Mouse (Mus musculus): ENCODE results near the gene Trappc1.
"Not testable (repeated sequence)": the region's sequence is repeated elsewhere in the genome, so short reads cannot be mapped to it uniquely, and the experiment has no call there.

Gene Trappc1

DNA sequence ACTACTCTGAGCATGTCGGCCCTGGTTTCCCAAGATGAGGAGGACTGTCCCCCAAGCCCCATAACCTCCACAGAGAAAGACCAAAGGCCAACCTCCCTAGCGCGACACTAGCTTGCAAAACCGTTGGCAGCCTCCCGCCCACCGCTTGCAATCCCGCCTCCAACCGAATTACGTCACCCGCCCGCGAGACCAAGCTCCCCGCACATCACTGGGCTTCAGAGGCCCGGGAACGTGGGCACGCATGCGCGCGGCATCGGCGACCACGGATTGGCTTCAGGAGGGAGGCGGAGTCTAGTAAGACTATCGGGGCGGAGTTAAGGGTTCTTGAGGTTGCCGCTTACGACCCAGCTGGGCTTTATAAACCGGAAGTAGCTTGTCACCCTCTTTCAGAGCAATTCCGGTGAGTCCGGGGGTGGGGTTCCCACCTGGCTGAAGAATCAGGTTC, at the start of gene Trappc1, which contains the start of gene Cntrob:
Trappc1 (plus strand) TSS at position 314 of the 445 bp plus-strand sequence.
Cntrob (minus strand) TSS at position 109 of the 445 bp plus-strand sequence.
- peak; percentile 99 to 100 for DNase-seq

GRCm38 (mm10) chr11:69275650-69276049, 48.1 kb upstream of the Trappc1 start:
- DNase-seq = no peak

GRCm38 (mm10) chr11:69276081-69276480, 47.7 kb upstream of the Trappc1 start:
- DNase-seq = no peak

- DNase-seq = no peak
Measured at GRCm38 (mm10) chr11:69277267-69277666, 46.5 kb upstream of the Trappc1 start.

DNA sequence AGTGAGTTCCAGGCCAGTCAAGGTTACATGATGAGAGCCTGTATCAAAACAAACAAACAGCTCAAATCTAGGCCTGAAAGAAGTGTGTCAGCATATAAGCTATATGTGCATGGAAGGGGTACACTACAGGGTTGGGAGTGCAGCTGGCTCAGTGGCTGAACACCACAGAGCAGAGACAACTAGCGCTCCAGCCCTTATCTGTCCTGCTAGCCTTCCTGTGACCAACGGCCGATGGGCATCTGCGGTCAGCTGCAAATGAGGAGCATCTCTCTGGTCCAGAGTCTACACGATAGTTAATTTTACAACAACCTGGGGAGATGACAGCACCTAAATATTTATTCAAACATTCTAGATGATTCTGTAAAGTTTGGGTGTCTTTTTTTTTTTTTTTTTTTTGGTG, 32.7 kb upstream of the Trappc1 start:
- no peak for DNase-seq

DNA sequence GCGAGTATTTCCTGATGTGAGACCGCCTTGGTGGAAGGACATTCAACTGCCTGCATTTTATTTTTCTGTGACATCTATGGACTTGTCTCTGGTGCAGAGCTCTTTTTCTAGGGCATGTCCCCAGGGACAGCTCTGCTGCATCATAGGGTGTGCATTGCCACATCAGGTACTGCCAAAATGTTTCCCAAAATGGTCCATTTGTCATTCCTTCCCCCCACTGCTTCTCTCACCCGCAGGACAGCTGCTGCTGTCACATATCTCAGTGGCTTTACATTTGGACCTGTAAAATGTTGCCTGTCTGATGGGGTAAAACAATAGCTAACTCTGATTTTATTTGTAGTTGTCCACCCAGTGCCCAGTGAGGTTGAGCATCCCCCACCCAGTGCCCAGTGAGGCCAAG, 28.5 kb upstream of the Trappc1 start:
- DNase-seq = no peak

DNA sequence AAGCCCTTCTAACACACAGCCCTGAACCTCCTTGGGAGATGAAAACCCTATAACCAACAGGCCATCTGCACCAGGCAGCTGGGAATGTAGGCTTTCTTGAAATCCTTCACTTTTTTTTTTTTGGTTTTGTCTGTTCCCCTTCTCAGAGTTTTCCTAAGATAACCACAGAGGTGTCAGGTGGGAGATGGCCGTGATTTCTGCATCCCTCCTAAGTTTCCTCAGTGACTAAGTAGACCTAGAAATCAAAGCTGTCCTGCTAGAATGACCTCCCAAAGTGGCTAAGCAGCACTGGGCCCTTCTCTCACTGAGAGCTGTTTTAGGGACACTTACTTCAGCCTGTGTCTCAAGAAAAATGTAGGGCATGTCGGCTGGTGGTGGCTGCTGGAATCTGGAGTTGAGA, 26.0 kb upstream of the Trappc1 start:
- no peak for DNase-seq

- no peak for DNase-seq
Measured at GRCm38 (mm10) chr11:69298231-69298630, 25.5 kb upstream of the Trappc1 start.

DNA sequence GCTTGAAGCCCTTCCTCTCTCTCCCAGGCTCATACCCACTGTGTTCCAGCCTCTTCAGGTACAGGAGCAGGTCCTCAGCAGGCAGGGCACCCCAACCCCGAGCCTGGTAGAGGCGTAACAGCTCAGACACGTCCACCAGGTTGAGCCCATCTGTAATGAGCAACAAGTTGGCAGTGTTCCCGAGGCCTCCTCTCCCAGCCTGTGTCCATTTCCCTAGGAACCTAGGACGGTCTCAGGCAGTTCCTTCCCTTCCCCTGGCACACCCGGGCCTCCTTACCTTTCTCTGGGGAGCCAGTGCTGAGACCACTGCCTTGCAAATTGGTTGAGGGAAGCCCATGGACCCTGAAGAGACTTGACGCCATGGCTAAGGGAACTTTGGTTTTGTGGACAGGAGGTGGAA, 21.0 kb upstream of the Trappc1 start:
- DNase-seq = no peak

DNA sequence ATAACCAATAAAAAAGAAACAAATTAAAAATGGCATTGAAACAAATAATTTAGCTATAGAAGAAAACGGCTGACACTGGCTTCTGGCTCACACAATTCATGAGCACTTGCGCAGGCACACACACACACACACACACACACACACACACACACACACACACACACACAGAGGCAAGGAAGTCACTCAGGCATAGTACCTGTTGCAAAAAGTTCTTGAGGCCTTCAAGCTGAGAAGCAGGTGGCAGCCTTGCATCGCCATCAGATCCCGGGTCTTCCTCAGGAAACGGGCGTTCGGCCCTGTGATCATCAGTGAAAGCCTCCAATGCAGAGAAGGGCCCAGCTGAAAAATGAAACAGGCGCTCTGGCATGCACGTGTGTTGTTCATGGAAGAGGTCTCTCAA, 18.5 kb upstream of the Trappc1 start:
- DNase-seq = no peak

GRCm38 (mm10) chr11:69306039-69306438, 17.7 kb upstream of the Trappc1 start:
- DNase-seq = no peak

GRCm38 (mm10) chr11:69311266-69311665, 12.5 kb upstream of the Trappc1 start:
- DNase-seq = no peak

- DNase-seq = no peak
Measured at GRCm38 (mm10) chr11:69316361-69316760, 7.4 kb upstream of the Trappc1 start.

- not testable (repeated sequence) for DNase-seq
Measured at GRCm38 (mm10) chr11:69318000-69318399, 5.8 kb upstream of the Trappc1 start.

- no peak for DNase-seq
Measured at GRCm38 (mm10) chr11:69321580-69321979, 2.2 kb upstream of the Trappc1 start.

DNA sequence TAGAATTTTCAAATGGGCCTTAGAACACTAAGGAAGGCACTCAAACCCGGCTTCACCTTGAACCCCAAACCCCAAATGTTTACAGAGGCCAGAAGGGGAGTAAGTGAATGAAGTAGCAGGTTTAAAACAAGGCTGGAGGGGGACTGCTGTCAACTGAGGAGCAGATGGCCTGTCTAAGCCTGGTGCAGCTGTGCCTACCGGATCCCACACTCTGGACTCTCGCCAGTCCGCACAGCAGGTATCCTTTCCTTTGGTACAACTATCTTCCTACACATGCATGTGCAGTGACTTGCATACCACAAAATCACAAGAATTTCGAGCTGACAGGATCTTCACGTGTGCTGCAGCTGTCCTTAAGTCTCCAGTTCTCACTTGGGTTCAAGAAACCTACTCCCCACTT, 1.8 kb upstream of the Trappc1 start:
- no peak for DNase-seq

GRCm38 (mm10) chr11:69322693-69323471, 898 bp upstream of the Trappc1 start:
- no peak for DNase-seq

DNA sequence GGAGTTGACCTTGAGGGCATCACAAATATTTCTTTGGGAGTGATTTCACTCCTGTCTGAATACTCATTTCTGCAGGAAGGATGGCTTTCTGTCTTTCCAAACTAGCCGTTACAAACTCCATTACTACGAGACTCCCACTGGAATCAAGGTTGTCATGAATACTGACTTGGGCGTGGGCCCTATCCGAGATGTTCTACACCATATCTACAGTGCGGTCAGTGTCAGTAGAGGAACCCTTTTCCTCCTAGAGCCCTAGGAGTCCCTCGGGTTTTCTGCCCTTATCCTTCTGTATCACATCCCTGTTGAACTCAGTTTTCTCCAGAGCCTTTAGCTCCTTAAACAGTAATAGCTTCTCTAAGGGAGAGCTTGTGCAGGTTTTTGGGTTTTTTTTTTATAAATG, 969 bp downstream of the Trappc1 start:
- no peak for DNase-seq

DNA sequence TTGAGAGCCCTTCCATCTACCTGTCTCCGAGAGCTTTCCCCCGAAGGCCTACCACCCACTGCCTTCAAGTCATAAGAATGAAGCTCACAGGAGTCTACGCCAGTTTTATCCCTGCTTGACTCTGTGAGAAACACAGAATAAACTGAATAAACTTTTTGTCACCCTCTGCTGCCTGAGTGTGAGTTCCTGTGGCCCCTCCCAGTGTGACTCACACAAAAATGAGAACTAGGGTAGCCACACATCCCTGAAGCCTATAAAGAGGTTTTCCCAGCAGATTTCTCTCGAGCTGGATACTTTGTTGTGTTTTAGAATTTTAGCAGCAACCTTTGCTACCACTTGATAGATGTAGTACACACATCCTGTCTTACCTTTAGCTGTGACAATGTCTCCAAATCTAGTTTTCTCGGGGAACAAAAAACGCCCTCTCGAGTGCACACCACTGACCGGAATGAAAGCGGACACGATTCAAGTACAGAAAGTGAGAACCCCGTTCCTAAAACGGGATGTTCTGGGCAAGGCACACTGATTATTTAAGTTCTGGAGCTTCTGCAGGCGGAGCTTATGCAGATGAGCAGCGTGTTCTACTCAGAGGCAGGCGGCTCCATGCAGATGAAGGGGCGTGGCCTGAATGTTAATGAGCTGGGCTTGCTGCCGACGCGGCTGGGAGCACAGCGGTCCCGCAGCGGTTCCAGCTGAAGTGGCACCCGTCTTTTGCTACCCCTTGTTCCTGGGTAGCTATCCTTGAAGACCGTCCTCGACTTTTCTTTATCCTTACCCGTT, 2.0 kb downstream of the Trappc1 start, which contains the start of gene Kcnab3:
Kcnab3 (plus strand) TSS at position 631 of the 780 bp plus-strand sequence.
- peak; percentile 91 to 93 for DNase-seq

GRCm38 (mm10) chr11:69326408-69327156, 2.8 kb downstream of the Trappc1 start:
- peak in 1 of 2 experiments; percentile 26 for DNase-seq

- no peak for DNase-seq
Measured at GRCm38 (mm10) chr11:69327157-69327442, 3.3 kb downstream of the Trappc1 start.

- DNase-seq = no peak
Measured at GRCm38 (mm10) chr11:69327648-69328047, 3.9 kb downstream of the Trappc1 start.

DNA sequence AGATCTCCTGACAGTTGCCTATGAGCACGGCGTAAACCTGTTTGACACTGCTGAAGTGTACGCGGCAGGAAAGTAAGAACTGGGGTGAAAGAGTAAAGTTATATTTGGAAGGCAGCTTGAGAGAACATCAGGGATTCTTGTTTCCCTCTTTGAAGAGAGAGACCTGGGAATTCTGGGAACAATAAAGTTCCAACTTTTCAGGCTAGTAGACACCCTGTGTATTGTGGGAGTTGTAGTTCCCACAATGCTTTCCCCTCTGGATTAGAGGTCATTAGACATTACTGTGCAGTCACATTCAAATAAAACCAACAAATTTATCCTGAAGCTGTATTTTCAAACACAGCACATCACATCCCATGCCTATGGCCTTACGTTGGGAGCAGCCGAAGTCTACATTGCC, 4.7 kb downstream of the Trappc1 start:
- DNase-seq = no peak
